In genomic region chr7:100176269-100176668, GRCm38 (mm10) we compare ENCODE assay signal across 15 mouse cellular contexts. TPM values are rescaled to one million over a fixed set of nuclear protein-coding genes. Genes with fewer than 3 reads are reported as not detected.
DNase-seq lines count a peak whose midpoint lies in the region; ATAC-seq lines count a peak whose summit lies in the region.
"Had no signal": no experiment of that assay in that cellular context is flagged by ENCODE, and none has a peak within 500 bp of the region (broad histone marks: within the 10 kb centered on the region; RNA-seq: fewer than 3 reads in every experiment).

TSS of gene Kcne3 (plus strand) at chr7:100176502.

- peaks cover 22% of the 10 kb centered on the region for H3K4me1 ChIP-seq in liver, embryonic 11.5 days (replicated peaks; ENCODE audit: control insufficient read depth, insufficient read depth, low read length)
- H3K4me1 ChIP-seq in embryonic facial prominence, embryonic 11.5 days (ENCODE audit: control insufficient read depth, insufficient read depth, low read length): no peaks in the 10 kb centered on the region
- H3K4me1 ChIP-seq in stomach, embryonic 15.5 days: peaks cover 16% of the 10 kb centered on the region; the same call in 1 of the 2 replicates

- no peak for ATAC-seq in liver, embryonic 11.5 days (replicated peaks; ENCODE audit: low FRiP score)
- ATAC-seq in embryonic facial prominence, embryonic 11.5 days (replicated peaks; ENCODE audit: insufficient number of reproducible peaks, low FRiP score, low TSS enrichment, low read depth): no peak
- ATAC-seq in stomach, embryonic 15.5 days (ENCODE audit: insufficient read depth, low FRiP score, low read depth): no peak
- no peak for ATAC-seq in erythroblast, adult 5-6 weeks (replicated peaks; ENCODE audit: low FRiP score, poor library complexity, severe bottlenecking)
- ATAC-seq: lung, postnatal 0 days had no signal

- H3K4me2 ChIP-seq in liver, embryonic 11.5 days: no peak within 1 kb of the TSS
- no peak within 1 kb of the TSS for H3K4me2 ChIP-seq in embryonic facial prominence, embryonic 11.5 days (ENCODE audit: low read depth, low read length)
- no peak within 1 kb of the TSS for H3K4me2 ChIP-seq in stomach, embryonic 15.5 days
- H3K4me2 ChIP-seq: hindbrain, embryonic 14.5 days; neural tube, embryonic 12.5 days had no signal

- 38% methylated on average over 3 of the region's 3 CpGs for WGBS in liver, embryonic 11.5 days
- 76% methylated on average over 3 of the region's 3 CpGs for WGBS in embryonic facial prominence, embryonic 11.5 days
- WGBS in large intestine, adult 2 months: 82% methylated on average over 3 of the region's 3 CpGs
- 75% methylated on average over 3 of the region's 3 CpGs for WGBS in stomach, embryonic 15.5 days

- DNase-seq in liver, embryonic 11.5 days (ENCODE audit: low spot score): no peak
- DNase-seq in liver: no peak
- DNase-seq in embryonic facial prominence, embryonic 11.5 days (ENCODE audit: low spot score): no peak
- no peak for DNase-seq in large intestine, adult 2 months (ENCODE audit: low read depth, low spot score)
- no peak for DNase-seq in frontal cortex, adult 2 months (ENCODE audit: extremely low spot score in 1 of 2, low spot score in 1 of 2)
- no peak for DNase-seq in cerebellum, adult 9-10 months
- DNase-seq: kidney, adult 9 months; midbrain, embryonic 14.5 days; thymus, postnatal 25 days had no signal

- H3K4me3 ChIP-seq in liver, embryonic 11.5 days (ENCODE audit: low read depth, low read length): no peak within 1 kb of the TSS
- no peak within 1 kb of the TSS for H3K4me3 ChIP-seq in embryonic facial prominence, embryonic 11.5 days (ENCODE audit: low read depth, low read length)
- no peak within 1 kb of the TSS for H3K4me3 ChIP-seq in stomach, embryonic 15.5 days (replicated peaks)
- H3K4me3 ChIP-seq: forebrain, embryonic 10.5 days; neural tube, embryonic 12.5 days had no signal

- H3K27me3 ChIP-seq in liver, embryonic 11.5 days (replicated peaks; ENCODE audit: control insufficient read depth, insufficient read depth, low read length): peaks cover 27% of the 10 kb centered on the region
- H3K27me3 ChIP-seq in embryonic facial prominence, embryonic 11.5 days (ENCODE audit: control insufficient read depth, insufficient read depth, low read length): peaks cover 20% of the 10 kb centered on the region
- 0 out of 2 replicates have a peak, but pooled peaks cover 3% of the 10 kb centered on the region for H3K27me3 ChIP-seq in stomach, embryonic 15.5 days (replicated peaks)

- H3K27ac ChIP-seq in liver, embryonic 11.5 days (ENCODE audit: low read depth, low read length): no peak within 1 kb of the TSS
- H3K27ac ChIP-seq in embryonic facial prominence, embryonic 11.5 days (replicated peaks; ENCODE audit: low read depth, low read length): no peak within 1 kb of the TSS
- no peak within 1 kb of the TSS for H3K27ac ChIP-seq in stomach, embryonic 15.5 days
- H3K27ac ChIP-seq: forebrain, embryonic 10.5 days; hindbrain, embryonic 14.5 days; neural tube, embryonic 12.5 days had no signal

- H3K9me3 ChIP-seq in liver, embryonic 11.5 days (ENCODE audit: control insufficient read depth, low read length): no peaks in the 10 kb centered on the region
- H3K9me3 ChIP-seq in embryonic facial prominence, embryonic 11.5 days (replicated peaks; ENCODE audit: control insufficient read depth, low read length): no peaks in the 10 kb centered on the region
- H3K9me3 ChIP-seq in stomach, embryonic 15.5 days: no peaks in the 10 kb centered on the region
- H3K9me3 ChIP-seq: forebrain, embryonic 10.5 days; neural tube, embryonic 12.5 days had no signal

- H3K9ac ChIP-seq in liver, embryonic 11.5 days (ENCODE audit: low read depth, low read length): no peak within 1 kb of the TSS
- H3K9ac ChIP-seq in embryonic facial prominence, embryonic 11.5 days (replicated peaks; ENCODE audit: low read length): no peak within 1 kb of the TSS
- H3K9ac ChIP-seq in stomach, embryonic 15.5 days: no peak within 1 kb of the TSS
- H3K9ac ChIP-seq: hindbrain, embryonic 14.5 days; neural tube, embryonic 12.5 days had no signal

- no peaks in the 10 kb centered on the region for H3K36me3 ChIP-seq in liver, embryonic 11.5 days (ENCODE audit: control insufficient read depth, insufficient read depth, low read length)
- no peaks in the 10 kb centered on the region for H3K36me3 ChIP-seq in embryonic facial prominence, embryonic 11.5 days (replicated peaks; ENCODE audit: control insufficient read depth, insufficient read depth, low read depth, low read length)
- no peaks in the 10 kb centered on the region for H3K36me3 ChIP-seq in stomach, embryonic 15.5 days
- H3K36me3 ChIP-seq: forebrain, embryonic 10.5 days; neural tube, embryonic 12.5 days had no signal

RNA-seq across cellular contexts. Expression of gene Kcne3, which starts in this region (rescaled TPM):
- 10.9 and 11.4 TPM in 2 replicates for polyA plus RNA-seq in liver, embryonic 11.5 days (2014; fragmentation: Nextera tagmentation; extraction: Ambion mirVana)
- 13.7 and 16.9 TPM in 2 replicates for polyA plus RNA-seq in embryonic facial prominence, embryonic 11.5 days (2014; fragmentation: Nextera tagmentation; extraction: Ambion mirVana)
- polyA plus RNA-seq in large intestine, adult 2 months (2012; rRNA removed): 220 and 227 TPM in 2 replicates
- polyA plus RNA-seq in stomach, embryonic 15.5 days (2015; fragmentation: Nextera tagmentation; extraction: Ambion mirVana): 24.4 and 26.2 TPM in 2 replicates
- total RNA-seq in erythroblast, adult 5-6 weeks (2015; ENCODE audit: low replicate concordance): not detected in 2 replicates
- total RNA-seq in erythroblast, adult 5-6 weeks (2017; ENCODE audit: low replicate concordance): 1.8 and 3.7 TPM in 2 replicates
- 0.27 and 0.62 TPM in 2 replicates for polyA plus RNA-seq in frontal cortex, adult 2 months (2012; rRNA removed)
